Mouse (Mus musculus) CD4-positive, CD25-positive, alpha-beta regulatory T cell, adult 4 months (primary cell): ENCODE data around the gene Dnph1. TPM values are rescaled to one million over a fixed set of nuclear protein-coding genes. Genes with fewer than 3 reads are reported as not detected.

ENCODE experiments used
- ATAC-seq: one replicate; pipeline ENCODE4 v1.8.0; 2017
- polyA plus RNA-seq, 2 experiments: library from polyadenylated mRNA; unstranded; fragments of 100-300 nt; shearing (Covaris generic); gene quantifications; one replicate each; pipeline ENCODE4 v1.2.1; 2017

Dnph1 gene
- polyA plus RNA-seq, 2 experiments from 2014 or later, result 6.4 to 6.9 TPM

GRCm38 (mm10) chr17:46503847-46504638 lies 7.5 kb downstream of the Dnph1 start:
- ATAC-seq, result no peak

GRCm38 (mm10) chr17:46505617-46506016 lies 9.1 kb downstream of the Dnph1 start:
- no peak for ATAC-seq

GRCm38 (mm10) chr17:46511059-46511710 lies 14.7 kb downstream of the Dnph1 start:
- no peak for ATAC-seq

DNA sequence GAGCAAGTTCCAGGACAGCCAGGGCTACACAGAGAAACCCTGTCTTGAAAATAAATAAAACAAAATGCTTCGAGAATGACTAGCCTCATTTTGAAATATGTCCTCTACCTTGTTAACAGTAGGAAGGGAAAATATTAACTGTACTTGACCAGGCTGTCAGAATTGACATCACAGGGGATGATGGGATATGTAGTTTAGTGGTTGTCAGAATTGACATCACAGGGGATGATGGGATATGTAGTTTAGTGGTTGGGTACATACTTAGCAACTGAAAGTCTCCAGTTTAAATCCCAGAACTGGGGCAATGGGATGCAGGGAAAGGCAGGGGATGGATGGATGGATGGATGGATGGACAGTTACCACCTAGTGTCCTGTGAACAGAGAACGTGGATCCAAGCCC lies 16.8 kb downstream of the Dnph1 start:
- ATAC-seq, result no peak

DNA sequence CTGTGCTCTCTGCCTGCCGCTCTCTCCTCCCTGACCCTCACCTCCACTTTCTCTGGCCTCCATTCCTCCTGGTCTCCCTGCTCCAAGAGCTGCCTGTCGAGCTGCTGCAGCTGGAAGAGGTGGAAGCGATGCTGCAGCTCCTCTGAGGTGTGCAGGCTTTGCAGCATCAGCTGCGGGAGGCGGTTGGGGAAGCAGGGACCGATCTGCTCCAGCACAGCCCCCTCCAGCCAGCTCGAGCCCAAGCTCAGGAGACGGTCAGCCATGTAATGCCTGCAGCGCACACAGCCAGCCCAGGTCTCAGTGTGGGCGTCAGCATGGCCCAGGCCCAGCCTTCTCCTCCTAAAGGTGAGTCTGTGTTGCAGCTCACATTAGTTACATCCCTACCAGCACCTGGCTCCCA lies 23.5 kb downstream of the Dnph1 start:
- ATAC-seq, result no peak

DNA sequence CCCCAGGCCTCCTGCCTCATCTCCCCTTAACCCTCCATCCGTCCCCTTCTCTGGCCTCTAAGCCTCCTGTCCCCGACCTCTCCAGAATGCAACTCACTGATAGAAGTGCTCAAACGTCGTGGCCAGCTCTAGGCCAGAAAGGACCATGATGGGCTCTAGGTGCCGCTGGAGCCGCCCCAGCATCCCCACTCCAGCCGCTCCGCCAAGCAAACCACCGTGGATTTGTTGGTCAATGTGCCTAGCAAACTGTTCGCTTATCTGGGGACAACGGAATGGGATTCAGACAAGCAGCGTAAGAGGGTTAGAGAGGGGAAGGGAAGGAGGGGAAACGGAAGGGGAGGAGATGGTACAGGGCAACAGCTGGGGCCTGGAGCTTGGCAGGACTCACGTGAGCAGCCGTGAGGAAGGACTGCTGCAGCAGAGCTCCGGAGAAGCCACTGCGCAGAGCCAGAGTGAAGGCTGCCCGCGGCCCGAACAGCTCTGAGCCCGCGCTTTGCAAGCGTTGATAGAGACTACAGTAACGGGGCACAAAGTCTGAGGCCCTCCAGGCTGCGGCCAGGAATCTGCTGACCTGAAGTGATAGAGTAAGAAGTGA lies 24.0 kb downstream of the Dnph1 start:
- no peak for ATAC-seq

GRCm38 (mm10) chr17:46521174-46521573 lies 24.7 kb downstream of the Dnph1 start:
- ATAC-seq, result no peak

DNA sequence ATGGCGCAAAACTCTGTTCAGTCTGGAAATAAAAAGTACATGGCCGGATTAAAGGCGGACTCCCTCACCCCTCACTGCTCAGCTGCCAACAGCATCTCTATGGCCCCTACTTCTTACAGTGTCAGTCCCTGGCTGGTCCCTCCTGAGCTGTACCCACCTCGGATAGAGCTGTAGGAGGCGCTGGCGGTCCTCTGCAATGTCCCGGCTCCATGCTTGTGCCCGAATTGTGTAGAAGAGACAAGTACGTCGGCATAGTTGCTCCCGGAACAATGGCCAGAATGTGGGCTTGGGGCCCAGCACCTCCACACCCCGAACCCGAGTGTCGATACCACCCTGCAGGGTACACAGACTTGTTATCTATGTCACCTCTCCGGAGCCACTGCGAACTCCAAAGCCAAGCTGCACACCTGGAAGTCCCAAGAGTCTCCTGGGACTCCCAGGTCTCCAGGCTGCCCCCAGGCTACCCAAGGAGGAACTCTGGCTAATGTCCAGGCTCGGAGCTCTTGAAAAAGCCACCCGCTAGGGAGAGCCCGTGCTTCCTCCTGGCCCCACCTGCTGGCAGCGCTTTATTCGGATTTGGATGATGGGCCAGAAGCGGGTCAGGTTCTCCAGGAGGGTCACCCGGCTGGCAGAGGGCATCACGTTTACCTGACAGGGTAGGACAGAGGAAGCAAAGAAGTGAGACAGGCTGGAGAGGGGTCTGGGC lies 25.6 kb downstream of the Dnph1 start:
- no peak for ATAC-seq

- ATAC-seq, result no peak
Observed at GRCm38 (mm10) chr17:46525065-46525464, 28.6 kb downstream of the Dnph1 start.

DNA sequence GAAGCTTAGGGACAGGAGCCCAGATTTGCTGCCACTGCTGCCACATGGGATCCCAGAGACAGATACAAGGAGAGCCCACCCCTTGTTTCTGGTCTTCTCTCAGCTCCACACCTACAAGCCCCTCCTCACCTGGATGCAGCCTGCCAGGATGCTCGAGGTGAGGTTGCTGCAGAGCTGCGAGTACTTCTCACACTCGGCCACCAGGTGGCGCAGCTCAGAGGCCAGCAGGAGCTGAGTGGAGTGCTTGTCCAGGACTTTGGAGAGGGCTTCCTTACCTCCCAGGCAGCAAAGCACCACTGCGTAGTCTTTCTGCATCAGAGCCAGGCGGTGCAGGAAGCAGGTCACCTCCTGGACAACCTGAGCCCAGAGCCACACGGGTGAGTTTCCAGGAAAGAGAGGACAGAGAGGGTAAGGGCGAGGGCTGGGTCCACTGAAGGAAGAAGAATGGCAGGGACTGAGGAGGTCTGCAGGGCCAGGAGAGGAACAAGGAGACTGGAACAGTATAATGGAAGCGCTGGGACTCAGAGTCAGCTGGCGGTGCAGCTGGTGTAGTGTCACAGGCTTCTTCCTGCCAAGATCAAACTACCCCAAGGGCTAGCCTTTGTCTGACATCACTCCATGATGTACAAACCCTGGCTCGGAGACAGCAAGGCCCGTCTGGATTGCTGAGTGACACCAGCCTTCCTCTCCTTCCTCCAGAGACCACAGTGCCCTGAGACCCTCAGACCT lies 29.2 kb downstream of the Dnph1 start:
- no peak for ATAC-seq

DNA sequence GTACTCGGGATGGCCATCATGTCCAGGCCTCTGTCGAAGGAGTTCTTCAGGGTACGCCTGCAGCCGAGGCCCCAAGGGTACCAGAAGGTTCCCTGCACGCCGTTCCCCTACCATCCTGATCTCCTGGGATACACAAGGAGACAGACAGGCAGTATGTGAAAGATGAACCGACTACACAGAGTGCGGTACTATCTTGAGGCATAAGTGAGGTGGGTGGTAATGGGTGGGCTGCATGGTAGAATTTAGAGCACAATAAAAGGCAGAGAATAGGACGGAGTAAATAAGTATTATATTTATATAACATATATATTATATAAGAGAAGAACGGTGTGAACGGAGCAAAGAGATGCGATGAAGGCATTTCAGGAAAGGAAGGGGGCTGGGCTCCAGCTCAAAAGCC lies 47.1 kb downstream of the Dnph1 start:
- ATAC-seq, result no peak

DNA sequence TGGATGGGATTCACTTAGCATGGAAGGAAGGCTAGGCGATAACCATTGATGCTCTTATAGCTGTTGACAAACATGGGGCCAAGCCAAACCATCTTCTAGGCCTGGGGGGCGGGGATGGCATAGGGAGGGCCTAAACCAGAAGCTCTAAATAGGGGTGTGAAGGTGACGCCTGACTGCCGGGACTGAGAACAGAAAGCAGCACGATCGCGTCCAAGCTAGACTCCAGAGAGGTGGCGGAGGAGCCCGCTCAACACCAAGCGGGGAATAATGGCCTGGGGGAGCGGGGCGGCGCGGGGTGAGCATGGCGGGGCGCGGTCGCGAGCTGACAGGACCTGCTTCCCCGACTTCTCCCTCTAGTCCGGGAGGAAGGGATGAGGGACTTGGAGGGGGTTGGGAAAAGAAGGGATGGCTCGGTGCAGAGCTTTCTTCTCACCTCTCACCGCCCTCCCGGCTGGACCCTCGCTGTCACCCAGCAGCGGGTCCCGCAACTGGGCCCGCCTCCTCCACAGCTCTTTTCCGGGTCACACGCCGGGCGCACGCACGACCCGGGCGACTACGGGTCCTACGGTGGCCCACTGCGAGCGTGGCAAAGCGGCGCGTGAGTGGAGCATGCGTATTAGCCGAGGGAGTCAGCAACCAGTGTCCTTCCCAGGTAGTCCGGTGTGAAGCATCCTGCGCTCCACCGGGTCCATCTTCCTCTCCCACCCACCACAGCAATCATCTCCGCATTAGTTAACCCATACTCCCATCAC lies 49.5 kb downstream of the Dnph1 start, which contains the start of gene Cul9:
TSS of gene Cul9 (minus strand) at position 576 of the 752 bp plus-strand sequence.
- peak; percentile 68 for ATAC-seq

- ATAC-seq, result no peak
Observed at GRCm38 (mm10) chr17:46546591-46546990, 50.1 kb downstream of the Dnph1 start.

DNA sequence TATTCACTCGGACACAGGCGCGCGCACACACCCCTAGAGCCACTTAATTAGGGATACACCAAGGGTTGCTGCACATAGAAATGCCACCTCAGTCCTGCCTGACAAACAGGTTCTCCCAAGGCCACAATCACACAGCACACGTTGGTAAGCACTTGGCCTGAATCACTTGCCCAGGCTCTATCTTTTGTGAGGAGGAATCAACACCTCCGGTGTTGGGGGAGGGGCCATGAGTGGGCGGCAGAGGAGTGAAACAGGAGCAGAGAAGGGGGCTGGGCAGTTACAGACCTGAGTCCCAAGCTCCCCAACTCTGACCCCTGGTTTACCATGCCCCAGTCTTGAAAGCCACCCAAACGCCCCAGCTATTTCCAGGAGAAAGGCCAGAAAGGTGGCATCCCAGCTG lies 50.5 kb downstream of the Dnph1 start:
- ATAC-seq, result no peak

- no peak for ATAC-seq
Observed at GRCm38 (mm10) chr17:46547923-46548322, 51.4 kb downstream of the Dnph1 start.

- ATAC-seq, result no peak
Observed at GRCm38 (mm10) chr17:46548741-46549140, 52.2 kb downstream of the Dnph1 start.

DNA sequence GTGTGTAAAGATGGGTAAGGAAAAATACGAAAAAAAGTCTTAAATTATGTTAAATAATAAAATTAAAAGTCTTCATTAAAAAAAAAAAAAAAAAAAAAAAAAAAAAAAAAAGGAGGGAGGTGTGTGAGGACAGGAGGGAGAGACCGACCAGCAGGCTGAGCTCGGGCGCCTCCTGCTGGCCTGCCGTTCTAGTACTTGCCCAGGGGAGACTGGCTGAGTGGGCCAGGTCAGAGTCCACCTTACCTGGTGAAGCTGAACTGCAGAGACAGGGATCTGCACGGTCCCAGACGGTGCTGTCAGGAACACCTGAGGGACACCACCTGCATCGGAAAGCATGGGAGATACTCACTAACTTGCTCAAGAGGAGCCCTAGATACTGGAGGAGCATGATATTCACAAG lies 52.7 kb downstream of the Dnph1 start:
- peak; percentile 50 for ATAC-seq
